Comparison of ENCODE assay signal across 9 mouse cellular contexts in the genomic region with DNA sequence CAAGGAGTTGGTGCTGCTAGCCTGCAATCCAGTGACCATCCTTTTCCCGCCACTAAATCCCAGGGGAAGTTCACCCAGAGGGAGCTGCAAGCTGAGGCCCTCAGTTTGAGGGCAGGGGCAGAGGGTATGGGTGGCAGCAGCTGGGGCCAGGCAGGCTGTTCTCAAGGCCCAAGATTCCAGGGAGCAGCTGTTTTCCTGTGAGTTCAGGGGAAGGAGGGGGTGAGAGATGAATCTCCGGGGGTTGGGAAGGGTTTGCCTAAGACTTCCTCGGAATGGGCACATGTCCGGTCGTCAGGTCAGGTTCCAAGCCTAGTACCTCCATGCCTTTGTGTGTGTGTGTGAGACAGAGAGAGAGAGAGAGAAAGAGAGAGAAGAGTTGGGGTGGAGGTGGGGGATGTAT. TPM values are rescaled to one million over a fixed set of nuclear protein-coding genes. Genes with fewer than 3 reads are reported as not detected.
DNase-seq lines count a peak whose midpoint lies in the region; ATAC-seq and TF ChIP-seq lines count a peak whose summit lies in the region.
"Had no signal": no experiment of that assay in that cellular context is flagged by ENCODE, and none has a peak within 500 bp of the region (broad histone marks: within the 10 kb centered on the region; RNA-seq: fewer than 3 reads in every experiment).

No protein-coding gene starts in this region.

- TF ChIP-seq CTCF in heart, postnatal 0 days (IDR thresholded peaks at IDR 0.05; ENCODE audit: low read depth) = no peak
- TF ChIP-seq CTCF in midbrain, postnatal 0 days (IDR thresholded peaks at IDR 0.05) = no peak

- no peaks in the 10 kb centered on the region for H3K9me3 ChIP-seq in heart, postnatal 0 days (replicated peaks; ENCODE audit: control insufficient read depth, low read length)
- H3K9me3 ChIP-seq in embryonic facial prominence, embryonic 10.5 days = no peaks in the 10 kb centered on the region
- no peaks in the 10 kb centered on the region for H3K9me3 ChIP-seq in intestine, embryonic 16.5 days (ENCODE audit: control insufficient read depth, low read length)
- H3K9me3 ChIP-seq in midbrain, postnatal 0 days (ENCODE audit: low read length) = no peaks in the 10 kb centered on the region

- no peak overlapping the region for H3K27ac ChIP-seq in heart, postnatal 0 days (ENCODE audit: low read depth)
- peak overlapping the region; percentile 82 for H3K27ac ChIP-seq in embryonic facial prominence, embryonic 10.5 days (replicated peaks)
- no peak overlapping the region for H3K27ac ChIP-seq in intestine, embryonic 16.5 days (ENCODE audit: low read length)
- no peak overlapping the region for H3K27ac ChIP-seq in midbrain, postnatal 0 days (ENCODE audit: low read depth, low read length)
- H3K27ac ChIP-seq: macrophage had no signal

- 0 out of 2 replicates have a peak, but pooled peaks cover 4% of the 10 kb centered on the region for H3K4me1 ChIP-seq in heart, postnatal 0 days (ENCODE audit: control insufficient read depth, insufficient read depth)
- peaks cover 43% of the 10 kb centered on the region for H3K4me1 ChIP-seq in embryonic facial prominence, embryonic 10.5 days
- 0 out of 2 replicates have a peak, but pooled peaks cover 5% of the 10 kb centered on the region for H3K4me1 ChIP-seq in intestine, embryonic 16.5 days (ENCODE audit: control insufficient read depth, insufficient read depth, low read length)
- 0 out of 2 replicates have a peak, but pooled peaks cover 4% of the 10 kb centered on the region for H3K4me1 ChIP-seq in midbrain, postnatal 0 days (ENCODE audit: insufficient read depth, low read length)

- 8% methylated on average over 5 of the region's 5 CpGs for WGBS in heart, postnatal 0 days
- WGBS in embryonic facial prominence, embryonic 10.5 days = 4% methylated on average over 5 of the region's 5 CpGs
- 10% methylated on average over 5 of the region's 5 CpGs for WGBS in intestine, embryonic 16.5 days
- WGBS in midbrain, postnatal 0 days = 5% methylated on average over 5 of the region's 5 CpGs

- no peak for TF ChIP-seq EP300 in heart, postnatal 0 days (IDR thresholded peaks at IDR 0.05; ENCODE audit: low read depth)

- intact Hi-C loops in heart, postnatal 14 days (cut with DNase I) = no loop called here

- peak overlapping the region; percentile 77 for H3K4me2 ChIP-seq in heart, postnatal 0 days (ENCODE audit: low read depth, low read length)
- H3K4me2 ChIP-seq in intestine, embryonic 16.5 days (ENCODE audit: low read depth, low read length) = peak overlapping the region; percentile 72
- peak overlapping the region; percentile 62 for H3K4me2 ChIP-seq in midbrain, postnatal 0 days (ENCODE audit: low read depth, low read length, poor library complexity, severe bottlenecking)

- no peak for DNase-seq in heart, postnatal 0 days (ENCODE audit: low spot score)
- DNase-seq in heart, postnatal 14 days = no peak
- no peak for DNase-seq in embryonic facial prominence, embryonic 10.5 days (ENCODE audit: low spot score)
- DNase-seq in midbrain, postnatal 0 days (ENCODE audit: low spot score) = no peak
- no peak for DNase-seq in thymus, postnatal 14 days
- DNase-seq in layer of hippocampus, adult 8-10 months (ENCODE audit: low spot score in 2 of 2) = no peak
- no peak for DNase-seq in gastrocnemius, postnatal 4 days (ENCODE audit: low spot score in 2 of 2)

- peaks cover 17% of the 10 kb centered on the region for H3K27me3 ChIP-seq in heart, postnatal 0 days (ENCODE audit: control insufficient read depth, insufficient read depth, low read length)
- peaks cover 69% of the 10 kb centered on the region for H3K27me3 ChIP-seq in embryonic facial prominence, embryonic 10.5 days (replicated peaks; ENCODE audit: low read depth, poor library complexity, severe bottlenecking)
- H3K27me3 ChIP-seq in intestine, embryonic 16.5 days (replicated peaks; ENCODE audit: control insufficient read depth, insufficient read depth, low read length) = 0 out of 2 replicates have a peak, but pooled peaks cover 2% of the 10 kb centered on the region
- peaks cover 16% of the 10 kb centered on the region; the same call in 1 of the 2 replicates for H3K27me3 ChIP-seq in midbrain, postnatal 0 days (ENCODE audit: insufficient read depth, low read length)

- H3K9ac ChIP-seq in heart, postnatal 0 days (replicated peaks; ENCODE audit: low read depth, low read length) = no peak overlapping the region
- no peak overlapping the region; the same call in 1 of the 2 replicates for H3K9ac ChIP-seq in intestine, embryonic 16.5 days (ENCODE audit: low read depth, low read length)
- H3K9ac ChIP-seq in midbrain, postnatal 0 days (replicated peaks; ENCODE audit: low read length, poor library complexity, severe bottlenecking) = no peak overlapping the region

- peak; percentile 2; the same call in 1 of the 2 replicates for ATAC-seq in heart, postnatal 0 days (ENCODE audit: insufficient read depth, low read depth)
- ATAC-seq in intestine, embryonic 16.5 days = peak; percentile 43
- no peak for ATAC-seq in midbrain, postnatal 0 days (ENCODE audit: low FRiP score)

- H3K36me3 ChIP-seq in heart, postnatal 0 days (replicated peaks; ENCODE audit: control insufficient read depth, insufficient read depth, low read length) = peaks cover 17% of the 10 kb centered on the region
- peaks cover 67% of the 10 kb centered on the region for H3K36me3 ChIP-seq in embryonic facial prominence, embryonic 10.5 days (replicated peaks)
- H3K36me3 ChIP-seq in intestine, embryonic 16.5 days (ENCODE audit: control insufficient read depth, insufficient read depth, low read length) = no peaks in the 10 kb centered on the region
- peaks cover 16% of the 10 kb centered on the region for H3K36me3 ChIP-seq in midbrain, postnatal 0 days (ENCODE audit: insufficient read depth, low read length)

- peak overlapping the region; percentile 42 for H3K4me3 ChIP-seq in heart, postnatal 0 days (ENCODE audit: low read depth, low read length)
- H3K4me3 ChIP-seq in embryonic facial prominence, embryonic 10.5 days = peak overlapping the region; percentile 45
- peak overlapping the region; percentile 49 for H3K4me3 ChIP-seq in intestine, embryonic 16.5 days (ENCODE audit: low read length)
- H3K4me3 ChIP-seq in midbrain, postnatal 0 days (ENCODE audit: low read depth, low read length) = peak overlapping the region; percentile 33; the same call in 1 of the 2 replicates

RNA-seq across cellular contexts. Expression of a gene that starts 13.1 kb away (rescaled TPM):
- 5.2 and 7.5 TPM in 2 replicates for total RNA-seq in heart, postnatal 0 days (2014; rRNA removed; ENCODE audit: low replicate concordance)
- polyA plus RNA-seq in heart, postnatal 0 days (2015; fragmentation: Nextera tagmentation; extraction: Ambion mirVana) = 2.2 and 2.4 TPM in 2 replicates
- total RNA-seq in heart, postnatal 14 days (2021) = 1 to 10 TPM; 1.0 to 1.3 TPM
- polyA plus RNA-seq in embryonic facial prominence, embryonic 10.5 days (2016; fragmentation: Nextera tagmentation; extraction: Ambion mirVana) = 15.9 and 18.9 TPM in 2 replicates
- polyA plus RNA-seq in intestine, embryonic 16.5 days (2015; fragmentation: Nextera tagmentation; extraction: Ambion mirVana) = 3.8 and 4.8 TPM in 2 replicates
- total RNA-seq in midbrain, postnatal 0 days (2014; rRNA removed) = 25.6 and 30.4 TPM in 2 replicates
- polyA plus RNA-seq in midbrain, postnatal 0 days (2015; fragmentation: Nextera tagmentation; extraction: Ambion mirVana) = 18.4 and 18.5 TPM in 2 replicates
- 10 to 100 TPM in 3 of 4 experiments, 1 to 10 TPM in 1; 9.8 to 17.3 (median 12.6) TPM for total RNA-seq in layer of hippocampus, adult 8-10 months (2022)
- 10 to 100 TPM; 11.3 to 15.9 TPM for total RNA-seq in gastrocnemius, postnatal 4 days (2021)
- polyA plus RNA-seq: macrophage had no signal

RNA-seq across cellular contexts. Expression of a gene that starts 39.3 kb away (rescaled TPM):
- total RNA-seq in heart, postnatal 0 days (2014; rRNA removed; ENCODE audit: low replicate concordance) = 12.4 and 13.5 TPM in 2 replicates
- 12.6 and 13.1 TPM in 2 replicates for polyA plus RNA-seq in heart, postnatal 0 days (2015; fragmentation: Nextera tagmentation; extraction: Ambion mirVana)
- total RNA-seq in heart, postnatal 14 days (2021) = 10 to 100 TPM; 17.8 to 19.9 TPM
- 50.5 and 52.3 TPM in 2 replicates for polyA plus RNA-seq in embryonic facial prominence, embryonic 10.5 days (2016; fragmentation: Nextera tagmentation; extraction: Ambion mirVana)
- 21.4 and 23.0 TPM in 2 replicates for polyA plus RNA-seq in intestine, embryonic 16.5 days (2015; fragmentation: Nextera tagmentation; extraction: Ambion mirVana)
- 25.7 and 28.5 TPM in 2 replicates for total RNA-seq in midbrain, postnatal 0 days (2014; rRNA removed)
- 22.2 and 30.6 TPM in 2 replicates for polyA plus RNA-seq in midbrain, postnatal 0 days (2015; fragmentation: Nextera tagmentation; extraction: Ambion mirVana)
- total RNA-seq in layer of hippocampus, adult 8-10 months (2022) = 10 to 100 TPM; 31.2 to 38.3 (median 35.3) TPM
- total RNA-seq in gastrocnemius, postnatal 4 days (2021) = 10 to 100 TPM; 22.2 to 22.8 TPM
